Mouse (Mus musculus) MEL (cell line): Measurements from ENCODE around the gene Mapk8ip3.

Source experiments
- BHLHE40 ChIP-seq: IDR thresholded peaks from 2 replicates; pipeline ENCODE4 v1.6.1; 2012; ENCODE audit warnings: low read depth, mild to moderate bottlenecking, inconsistent platforms, low read length, improper control_type of control experiment, borderline replicate concordance
- CTCF ChIP-seq, 3 experiments: IDR thresholded peaks in 2 of 3; conservative IDR thresholded peaks in 1 of 3; 2 replicates each; pipeline ENCODE4 v1.5.1; 2011 to 2012; ENCODE audit warnings: low read length in 3 of 3, low read depth in 2 of 3, mild to moderate bottlenecking in 2 of 3, improper control_type of control experiment in 1 of 3, inconsistent platforms in 1 of 3, mixed read lengths in 1 of 3, moderate library complexity in 1 of 3; ENCODE audit not compliant: control insufficient read depth in 1 of 3, insufficient read depth in 1 of 3, poor library complexity in 1 of 3, severe bottlenecking in 1 of 3
- EP300 ChIP-seq, 2 experiments: IDR thresholded peaks; 2 replicates each; pipeline ENCODE4 v1.6.1; 2011; ENCODE audit warnings: improper control_type of control experiment in 2 of 2, low read length in 2 of 2, low read depth in 1 of 2, mild to moderate bottlenecking in 1 of 2
- GABPA ChIP-seq: IDR thresholded peaks from 2 replicates; pipeline ENCODE4 v1.6.1; 2012; ENCODE audit warnings: low read depth, mild to moderate bottlenecking, inconsistent platforms, low read length, improper control_type of control experiment, moderate library complexity
- GATA1 ChIP-seq: IDR thresholded peaks from 2 replicates; pipeline ENCODE4 v1.6.1; 2011; ENCODE audit warnings: low read depth, low read length, improper control_type of control experiment
- KAT2A ChIP-seq: conservative IDR thresholded peaks from 2 replicates; pipeline ENCODE4 v1.6.1; 2012; ENCODE audit warnings: low read depth, low read length, improper control_type of control experiment, inconsistent platforms
- MAFK ChIP-seq: IDR thresholded peaks from 2 replicates; pipeline ENCODE4 v1.6.1; 2011; ENCODE audit warnings: low read depth, mild to moderate bottlenecking, low read length, improper control_type of control experiment, borderline replicate concordance
- MEF2A ChIP-seq: IDR thresholded peaks from 2 replicates; pipeline ENCODE4 v1.6.1; 2014; ENCODE audit warnings: low read depth, mild to moderate bottlenecking, inconsistent platforms, low read length, improper control_type of control experiment; ENCODE audit not compliant: poor library complexity, insufficient replicate concordance, severe bottlenecking; ENCODE audit errors: extremely low read depth
- MXI1 ChIP-seq: IDR thresholded peaks from 2 replicates; pipeline ENCODE4 v1.6.1; 2011; ENCODE audit warnings: mild to moderate bottlenecking, low read depth, low read length, improper control_type of control experiment
- POLR2AphosphoS2 ChIP-seq: IDR thresholded peaks from 2 replicates; pipeline ENCODE4 v1.6.1; 2011; ENCODE audit warnings: low read length, improper control_type of control experiment
- SMC3 ChIP-seq: IDR thresholded peaks from 2 replicates; pipeline ENCODE4 v1.6.1; 2011; ENCODE audit warnings: low read depth, low read length, improper control_type of control experiment
- UBTF ChIP-seq: IDR thresholded peaks from 2 replicates; pipeline ENCODE4 v1.6.1; 2012; ENCODE audit warnings: low read depth, mild to moderate bottlenecking, inconsistent platforms, low read length, improper control_type of control experiment, moderate library complexity, borderline replicate concordance; ENCODE audit not compliant: insufficient read depth
- ZC3H11A ChIP-seq: IDR thresholded peaks from 2 replicates; pipeline ENCODE4 v1.6.1; 2012; ENCODE audit warnings: low read depth, mild to moderate bottlenecking, inconsistent platforms, low read length, improper control_type of control experiment

DNA sequence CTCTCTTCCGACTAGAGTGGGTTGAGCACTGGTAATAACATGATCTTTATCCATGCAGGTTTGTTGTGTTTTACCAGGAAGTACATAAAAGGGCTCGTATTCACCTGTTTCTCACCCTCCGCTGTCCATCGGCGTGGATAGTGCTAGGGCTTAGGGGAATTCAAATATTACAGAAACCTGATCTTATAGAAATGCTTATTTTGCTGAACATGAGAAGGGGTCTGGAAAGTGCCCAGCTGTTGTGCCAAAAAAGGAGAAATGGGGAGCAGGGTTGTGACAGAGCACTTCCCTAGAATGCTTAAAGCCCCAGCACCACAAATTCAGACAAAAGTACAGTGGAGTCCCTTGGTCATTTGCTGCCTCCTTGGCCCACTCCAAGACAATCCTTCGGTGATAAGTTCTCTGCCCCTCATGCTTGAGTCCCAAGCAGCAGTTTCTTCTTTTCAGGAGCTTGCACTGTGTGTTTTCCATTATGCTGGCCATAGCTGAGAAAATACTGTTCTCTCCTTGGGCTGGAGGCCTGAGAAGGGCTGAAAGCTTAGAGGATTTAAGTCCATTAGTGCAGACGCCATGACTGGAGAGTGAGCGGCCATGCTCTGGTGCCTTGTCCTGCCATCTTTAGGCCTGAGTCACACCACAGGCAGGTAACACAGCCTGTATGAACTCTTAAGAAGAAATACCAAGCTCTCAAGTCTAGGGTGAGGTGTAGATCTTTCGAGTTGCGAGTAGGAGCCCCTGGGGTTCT is 85.2 kb downstream of the Mapk8ip3 start:
- TF ChIP-seq GATA1 = no peak
- no peak for TF ChIP-seq BHLHE40
- no peak for TF ChIP-seq SMC3
- no peak for TF ChIP-seq POLR2AphosphoS2
- no peak for TF ChIP-seq MEF2A
- TF ChIP-seq MXI1 = no peak
- no peak for TF ChIP-seq CTCF (IDR thresholded peaks at IDR 0.05 in 2 of 3, conservative IDR thresholded peaks at IDR 0.05 in 1 of 3; ENCODE audit: control insufficient read depth in 1 of 3, insufficient read depth in 1 of 3, low read depth in 2 of 3, low read length in 3 of 3, poor library complexity in 1 of 3, severe bottlenecking in 1 of 3)
- TF ChIP-seq KAT2A = no peak
- TF ChIP-seq GABPA = no peak
- no peak for TF ChIP-seq MAFK
- TF ChIP-seq ZC3H11A = no peak
- TF ChIP-seq UBTF = no peak
- TF ChIP-seq EP300 (IDR thresholded peaks at IDR 0.05; ENCODE audit: low read depth in 1 of 2, low read length in 2 of 2) = no peak
